Mouse (Mus musculus) heart, adult 2 months (tissue): ENCODE data around the gene Unc13a.

Experiments used
- CTCF ChIP-seq: fragments of 200-600 bp; IDR thresholded peaks from 2 replicates; pipeline ENCODE4 v1.8.1; 2022; ENCODE audit warnings: antibody characterized with exemption, mild to moderate bottlenecking, moderate library complexity
- POLR2A ChIP-seq: fragments of 200-500 bp; IDR thresholded peaks from 2 replicates; pipeline ENCODE4 v1.6.1; 2011; ENCODE audit warnings: mild to moderate bottlenecking, low read depth, low read length, control low read depth; ENCODE audit not compliant: insufficient read depth

DNA sequence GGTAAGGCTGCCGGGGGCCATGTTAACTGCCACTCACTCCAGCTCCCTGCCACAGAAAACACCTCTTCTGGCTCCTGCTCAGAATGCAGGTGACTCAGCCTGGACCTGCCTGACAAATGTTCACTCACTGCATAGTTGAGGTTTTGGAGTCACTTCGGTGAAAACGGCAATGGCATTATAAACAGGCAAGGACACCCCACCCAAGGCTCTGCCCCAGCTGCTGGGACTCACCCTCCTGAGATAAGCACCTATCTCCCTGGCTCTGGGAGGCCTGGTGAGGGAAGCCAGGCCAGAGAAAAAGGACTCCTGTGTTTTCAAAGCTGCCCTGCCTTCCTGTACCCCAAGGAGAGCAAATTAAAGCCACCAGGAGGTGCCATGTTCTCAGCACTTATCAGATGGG is 31.4 kb upstream of the Unc13a start:
- TF ChIP-seq CTCF: no peak
- TF ChIP-seq POLR2A: no peak
